Mouse (Mus musculus): ENCODE data around the gene Olfr312. TPM values are rescaled to one million over a fixed set of nuclear protein-coding genes. Genes with fewer than 3 reads are reported as not detected.

The Olfr312 gene
- total and polyA plus RNA-seq, 2 experiments from 2014 or later: 0.05 TPM; not detected in 1

DNA sequence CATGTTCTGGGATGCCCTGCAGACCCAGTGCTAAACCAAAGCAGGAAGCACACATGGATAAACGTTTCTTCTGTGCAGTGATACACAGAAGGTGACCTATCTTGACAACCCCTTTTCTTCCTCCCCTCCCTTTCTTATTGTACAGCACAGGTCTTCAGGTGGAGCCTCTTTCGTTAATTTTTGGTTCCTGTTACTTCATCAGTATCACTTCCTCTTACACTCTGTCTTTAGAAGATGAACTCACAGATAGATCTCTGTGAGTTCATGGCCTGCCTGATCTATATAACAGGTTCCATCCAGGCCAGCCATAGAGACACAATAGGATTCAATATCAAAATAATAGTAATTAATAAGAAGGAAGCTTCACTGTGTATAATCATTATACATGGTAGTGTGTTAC, 39.0 kb upstream of the Olfr312 start:
- WGBS: 38% methylated on average over 2 of the region's 2 CpGs
- Histone ChIP-seq H3K27ac (ENCODE audit: low read depth) (no peak overlapping the region), H3K9me3 (replicated peaks; ENCODE audit: control insufficient read depth, low read length) (no peaks in the 10 kb centered on the region), H3K27me3 (ENCODE audit: control insufficient read depth, insufficient read depth, low read length) (no peaks in the 10 kb centered on the region), H3K9ac (replicated peaks; ENCODE audit: low read depth, low read length) (no peak overlapping the region), H3K36me3 (replicated peaks; ENCODE audit: control insufficient read depth, insufficient read depth, low read length) (no peaks in the 10 kb centered on the region), H3K4me3 (ENCODE audit: low read depth, low read length) (no peak overlapping the region), H3K4me2 (ENCODE audit: low read depth, low read length) (no peak overlapping the region), H3K4me1 (ENCODE audit: control insufficient read depth, insufficient read depth) (no peaks in the 10 kb centered on the region)
- TF ChIP-seq CTCF (IDR thresholded peaks at IDR 0.05; ENCODE audit: low read depth): no peak
- TF ChIP-seq EP300 (IDR thresholded peaks at IDR 0.05; ENCODE audit: low read depth): no peak
- DNase-seq (ENCODE audit: low spot score) (no peak), ATAC-seq (ENCODE audit: insufficient read depth, low read depth) (no peak)

DNA sequence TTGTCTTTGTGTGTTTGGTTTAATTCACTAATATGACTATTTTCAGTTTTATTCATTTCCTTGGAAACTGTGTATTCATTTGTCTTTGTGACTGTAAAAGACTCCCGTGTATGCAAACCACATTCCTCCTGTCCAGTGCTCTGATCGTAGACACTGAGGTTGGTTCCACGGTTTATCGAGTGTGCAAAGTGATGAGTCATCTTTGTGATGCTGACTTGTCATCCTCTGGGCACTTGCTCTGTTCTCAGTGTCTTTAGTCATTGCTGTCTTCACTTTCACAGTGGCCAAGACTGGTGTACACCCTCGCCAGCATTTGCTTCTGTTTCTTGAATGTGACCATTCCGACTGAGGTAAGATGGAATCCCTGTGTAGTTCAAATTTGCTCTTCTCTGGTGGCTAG, 38.4 kb upstream of the Olfr312 start:
- ATAC-seq (ENCODE audit: insufficient read depth, low read depth) (no peak), DNase-seq (ENCODE audit: low spot score) (no peak)
- Histone ChIP-seq H3K27ac (ENCODE audit: low read depth) (no peak overlapping the region), H3K4me3 (ENCODE audit: low read depth, low read length) (no peak overlapping the region), H3K4me2 (ENCODE audit: low read depth, low read length) (no peak overlapping the region), H3K27me3 (ENCODE audit: control insufficient read depth, insufficient read depth, low read length) (no peaks in the 10 kb centered on the region), H3K9me3 (replicated peaks; ENCODE audit: control insufficient read depth, low read length) (no peaks in the 10 kb centered on the region), H3K36me3 (replicated peaks; ENCODE audit: control insufficient read depth, insufficient read depth, low read length) (no peaks in the 10 kb centered on the region), H3K9ac (replicated peaks; ENCODE audit: low read depth, low read length) (no peak overlapping the region), H3K4me1 (ENCODE audit: control insufficient read depth, insufficient read depth) (no peaks in the 10 kb centered on the region)
- TF ChIP-seq CTCF (IDR thresholded peaks at IDR 0.05; ENCODE audit: low read depth) (no peak), EP300 (IDR thresholded peaks at IDR 0.05; ENCODE audit: low read depth) (no peak)
- WGBS: 54% methylated on average over 6 of the region's 6 CpGs

GRCm38 (mm10) chr11:58795856-58796255, 33.2 kb upstream of the Olfr312 start:
- Histone ChIP-seq H3K27ac (ENCODE audit: low read depth) (no peak overlapping the region), H3K9me3 (replicated peaks; ENCODE audit: control insufficient read depth, low read length) (no peaks in the 10 kb centered on the region), H3K9ac (replicated peaks; ENCODE audit: low read depth, low read length) (no peak overlapping the region), H3K4me3 (ENCODE audit: low read depth, low read length) (no peak overlapping the region), H3K4me1 (ENCODE audit: control insufficient read depth, insufficient read depth) (no peaks in the 10 kb centered on the region), H3K27me3 (ENCODE audit: control insufficient read depth, insufficient read depth, low read length) (no peaks in the 10 kb centered on the region), H3K4me2 (ENCODE audit: low read depth, low read length) (no peak overlapping the region), H3K36me3 (replicated peaks; ENCODE audit: control insufficient read depth, insufficient read depth, low read length) (no peaks in the 10 kb centered on the region)
- 80% methylated on average over 2 of the region's 2 CpGs for WGBS
- DNase-seq (ENCODE audit: low spot score): no peak
- TF ChIP-seq EP300 (IDR thresholded peaks at IDR 0.05; ENCODE audit: low read depth) (no peak), CTCF (IDR thresholded peaks at IDR 0.05; ENCODE audit: low read depth) (no peak)
- no peak for ATAC-seq (ENCODE audit: insufficient read depth, low read depth)

- 65% methylated on average over 7 of the region's 7 CpGs for WGBS
- no peaks in the 10 kb centered on the region for H3K27me3 ChIP-seq (ENCODE audit: control insufficient read depth, insufficient read depth, low read length)
- H3K4me3 ChIP-seq (ENCODE audit: low read depth, low read length): no peak overlapping the region
- H3K36me3 ChIP-seq (replicated peaks; ENCODE audit: control insufficient read depth, insufficient read depth, low read length): no peaks in the 10 kb centered on the region
- no peak overlapping the region for H3K4me2 ChIP-seq (ENCODE audit: low read depth, low read length)
- ATAC-seq (ENCODE audit: insufficient read depth, low read depth): no peak
- no peak for DNase-seq (ENCODE audit: low spot score)
- H3K9me3 ChIP-seq (replicated peaks; ENCODE audit: control insufficient read depth, low read length): no peaks in the 10 kb centered on the region
- TF ChIP-seq CTCF (IDR thresholded peaks at IDR 0.05; ENCODE audit: low read depth): no peak
- TF ChIP-seq EP300 (IDR thresholded peaks at IDR 0.05; ENCODE audit: low read depth): no peak
- no peaks in the 10 kb centered on the region for H3K4me1 ChIP-seq (ENCODE audit: control insufficient read depth, insufficient read depth)
- H3K27ac ChIP-seq (ENCODE audit: low read depth): no peak overlapping the region
- H3K9ac ChIP-seq (replicated peaks; ENCODE audit: low read depth, low read length): no peak overlapping the region
Observed at GRCm38 (mm10) chr11:58796850-58797249, 32.2 kb upstream of the Olfr312 start.

GRCm38 (mm10) chr11:58799747-58800146, 29.3 kb upstream of the Olfr312 start:
- Histone ChIP-seq H3K4me2 (ENCODE audit: low read depth, low read length) (no peak overlapping the region), H3K27ac (ENCODE audit: low read depth) (no peak overlapping the region), H3K9me3 (replicated peaks; ENCODE audit: control insufficient read depth, low read length) (no peaks in the 10 kb centered on the region), H3K4me3 (ENCODE audit: low read depth, low read length) (no peak overlapping the region), H3K4me1 (ENCODE audit: control insufficient read depth, insufficient read depth) (no peaks in the 10 kb centered on the region), H3K27me3 (ENCODE audit: control insufficient read depth, insufficient read depth, low read length) (no peaks in the 10 kb centered on the region), H3K9ac (replicated peaks; ENCODE audit: low read depth, low read length) (no peak overlapping the region), H3K36me3 (replicated peaks; ENCODE audit: control insufficient read depth, insufficient read depth, low read length) (no peaks in the 10 kb centered on the region)
- DNase-seq (ENCODE audit: low spot score) (no peak), ATAC-seq (ENCODE audit: insufficient read depth, low read depth) (no peak)
- 69% methylated on average over 5 of the region's 5 CpGs for WGBS
- TF ChIP-seq EP300 (IDR thresholded peaks at IDR 0.05; ENCODE audit: low read depth) (no peak), CTCF (IDR thresholded peaks at IDR 0.05; ENCODE audit: low read depth) (no peak)

DNA sequence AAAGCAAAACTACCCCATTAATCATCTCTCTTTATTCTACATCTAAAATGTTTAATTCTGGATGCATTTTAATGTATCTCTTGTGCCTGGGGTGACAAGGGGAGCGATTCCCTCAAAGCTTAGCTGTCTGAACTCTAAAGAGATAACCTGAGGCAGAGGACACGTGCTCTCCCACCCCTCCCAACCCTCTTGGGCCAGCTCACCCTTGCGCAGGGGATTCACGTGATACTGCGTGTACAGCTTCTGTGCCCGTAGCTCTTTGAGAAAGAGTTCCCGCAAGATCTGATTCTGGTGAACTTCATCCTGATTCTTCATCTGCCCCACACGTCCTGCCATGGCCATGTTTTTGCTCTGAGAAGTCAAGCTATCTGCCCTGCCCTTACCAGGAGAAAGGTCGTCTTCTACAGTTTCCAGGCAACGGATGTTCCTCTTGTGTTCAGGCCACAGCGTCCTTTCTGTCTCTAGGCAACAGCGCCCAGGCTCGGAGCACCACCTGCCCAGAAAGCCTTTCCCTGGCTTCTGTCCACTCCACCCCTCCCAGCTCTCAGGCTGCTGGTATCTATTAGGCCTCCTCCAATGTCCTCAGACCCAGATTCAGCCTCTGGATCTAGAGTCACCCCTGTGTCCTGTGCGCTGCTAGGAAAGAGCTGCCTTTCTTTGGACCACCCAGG, 27.3 kb upstream of the Olfr312 start, which contains the start of gene Fam183b:
Gene Fam183b (minus strand): TSS at position 403 of the 671 bp plus-strand sequence.
- no peak within 1 kb of the TSS for H3K27ac ChIP-seq (ENCODE audit: low read depth)
- no peak for TF ChIP-seq EP300 (IDR thresholded peaks at IDR 0.05; ENCODE audit: low read depth)
- TF ChIP-seq CTCF (IDR thresholded peaks at IDR 0.05; ENCODE audit: low read depth): no peak
- DNase-seq (ENCODE audit: low spot score) (peak; percentile 16), ATAC-seq (ENCODE audit: insufficient read depth, low read depth) (peak; percentile 86)
- H3K36me3 ChIP-seq (replicated peaks; ENCODE audit: control insufficient read depth, insufficient read depth, low read length): no peaks in the 10 kb centered on the region
- WGBS: 32% methylated on average over 14 of the region's 14 CpGs
- H3K4me1 ChIP-seq (ENCODE audit: control insufficient read depth, insufficient read depth): no peaks in the 10 kb centered on the region
- no peak within 1 kb of the TSS for H3K4me3 ChIP-seq (ENCODE audit: low read depth, low read length)
- no peaks in the 10 kb centered on the region for H3K27me3 ChIP-seq (ENCODE audit: control insufficient read depth, insufficient read depth, low read length)
- no peak within 1 kb of the TSS for H3K4me2 ChIP-seq (ENCODE audit: low read depth, low read length)
- H3K9ac ChIP-seq (replicated peaks; ENCODE audit: low read depth, low read length): no peak within 1 kb of the TSS
- H3K9me3 ChIP-seq (replicated peaks; ENCODE audit: control insufficient read depth, low read length): no peaks in the 10 kb centered on the region

Data from heart, postnatal 0 days (tissue).